Mouse (Mus musculus) heart, embryonic 15.5 days (tissue): ENCODE data around the gene Padi1. TPM values are rescaled to one million over a fixed set of nuclear protein-coding genes. Genes with fewer than 3 reads are reported as not detected.

Experiments
- ATAC-seq: fragments of 200-750 bp; cut with Nextera tagmentation; replicated peaks from 2 replicates; pipeline ENCODE4 v1.8.0; 2017; ENCODE audit warnings: low read depth, moderate TSS enrichment; ENCODE audit not compliant: insufficient number of reproducible peaks, insufficient read depth, low FRiP score
- H3K27ac ChIP-seq: fragments of 300-500 bp; sonication (generic); 2 replicates; pipeline ENCODE4 v1.5.1; 2015; ENCODE audit warnings: mild to moderate bottlenecking, inconsistent platforms
- H3K27me3 ChIP-seq: fragments of 300-500 bp; sonication (generic); 2 replicates; pipeline ENCODE4 v1.6.1; 2015; ENCODE audit warnings: inconsistent platforms
- H3K36me3 ChIP-seq: fragments of 300-500 bp; sonication (generic); 2 replicates; pipeline ENCODE4 v1.6.1; 2015; ENCODE audit warnings: mild to moderate bottlenecking, inconsistent platforms
- H3K4me1 ChIP-seq: fragments of 300-500 bp; sonication (generic); replicated peaks from 2 replicates; pipeline ENCODE4 v1.6.1; 2015; ENCODE audit warnings: inconsistent platforms
- H3K4me2 ChIP-seq: fragments of 300-500 bp; sonication (generic); 2 replicates; pipeline ENCODE4 v1.6.1; 2015; ENCODE audit warnings: inconsistent platforms, mild to moderate bottlenecking, moderate library complexity
- H3K4me3 ChIP-seq: fragments of 300-500 bp; sonication (generic); 2 replicates; pipeline ENCODE4 v1.5.1; 2015; ENCODE audit warnings: mild to moderate bottlenecking, inconsistent platforms
- H3K9ac ChIP-seq: fragments of 300-500 bp; sonication (generic); 2 replicates; pipeline ENCODE4 v1.6.1; 2015; ENCODE audit warnings: mild to moderate bottlenecking, inconsistent platforms
- H3K9me3 ChIP-seq: fragments of 300-500 bp; sonication (generic); replicated peaks from 2 replicates; pipeline ENCODE4 v1.6.1; 2016; ENCODE audit warnings: inconsistent platforms
- WGBS: fragments of 180-500 bp; shearing (Covaris S2); methylation state at CpG from one replicate; pipeline ENCODE4 v1.1.7; 2015; ENCODE audit warnings: mixed read lengths; 5-methylcytosine and 5-hydroxymethylcytosine counted together
- polyA plus RNA-seq: library from polyadenylated mRNA; unstranded; fragments of >200 nt; fragmentation: Nextera tagmentation; extraction: Ambion mirVana; gene quantifications from 2 replicates; pipeline ENCODE4 v1.2.1, GENCODE M21; 2015

Padi1 gene
- polyA plus RNA-seq, 1 experiment from 2014 or later, result 0.05 TPM

DNA sequence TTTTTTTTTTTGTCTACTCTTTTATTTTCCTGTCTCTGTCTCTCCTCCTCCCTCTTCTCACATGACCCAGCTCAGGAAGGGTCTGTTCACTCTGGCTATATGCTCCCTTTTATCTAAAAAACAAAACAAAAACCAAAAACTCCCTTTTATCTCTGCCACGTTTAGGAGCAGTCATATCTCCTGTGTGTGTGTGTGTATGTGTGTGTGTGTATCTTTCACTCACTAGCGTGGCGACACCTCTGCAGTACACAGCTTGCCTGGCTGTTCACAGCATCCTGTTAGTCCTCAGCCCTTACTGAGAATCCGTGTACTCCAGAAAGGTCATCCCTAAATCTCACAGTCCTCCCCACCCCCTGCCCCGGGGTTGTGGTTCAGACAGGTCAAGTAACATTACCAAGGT lies 30.1 kb downstream of the Padi1 start:
- H3K27ac ChIP-seq, result no peak overlapping the region
- no peaks in the 10 kb centered on the region for H3K9me3 ChIP-seq
- H3K4me2 ChIP-seq, result no peak overlapping the region
- WGBS, result 53% methylated on average over 5 of the region's 5 CpGs
- H3K4me3 ChIP-seq, result no peak overlapping the region
- no peak overlapping the region for H3K9ac ChIP-seq
- no peaks in the 10 kb centered on the region for H3K36me3 ChIP-seq
- H3K4me1 ChIP-seq, result peaks cover 54% of the 10 kb centered on the region
- H3K27me3 ChIP-seq, result peaks cover 9% of the 10 kb centered on the region
- no peak for ATAC-seq

DNA sequence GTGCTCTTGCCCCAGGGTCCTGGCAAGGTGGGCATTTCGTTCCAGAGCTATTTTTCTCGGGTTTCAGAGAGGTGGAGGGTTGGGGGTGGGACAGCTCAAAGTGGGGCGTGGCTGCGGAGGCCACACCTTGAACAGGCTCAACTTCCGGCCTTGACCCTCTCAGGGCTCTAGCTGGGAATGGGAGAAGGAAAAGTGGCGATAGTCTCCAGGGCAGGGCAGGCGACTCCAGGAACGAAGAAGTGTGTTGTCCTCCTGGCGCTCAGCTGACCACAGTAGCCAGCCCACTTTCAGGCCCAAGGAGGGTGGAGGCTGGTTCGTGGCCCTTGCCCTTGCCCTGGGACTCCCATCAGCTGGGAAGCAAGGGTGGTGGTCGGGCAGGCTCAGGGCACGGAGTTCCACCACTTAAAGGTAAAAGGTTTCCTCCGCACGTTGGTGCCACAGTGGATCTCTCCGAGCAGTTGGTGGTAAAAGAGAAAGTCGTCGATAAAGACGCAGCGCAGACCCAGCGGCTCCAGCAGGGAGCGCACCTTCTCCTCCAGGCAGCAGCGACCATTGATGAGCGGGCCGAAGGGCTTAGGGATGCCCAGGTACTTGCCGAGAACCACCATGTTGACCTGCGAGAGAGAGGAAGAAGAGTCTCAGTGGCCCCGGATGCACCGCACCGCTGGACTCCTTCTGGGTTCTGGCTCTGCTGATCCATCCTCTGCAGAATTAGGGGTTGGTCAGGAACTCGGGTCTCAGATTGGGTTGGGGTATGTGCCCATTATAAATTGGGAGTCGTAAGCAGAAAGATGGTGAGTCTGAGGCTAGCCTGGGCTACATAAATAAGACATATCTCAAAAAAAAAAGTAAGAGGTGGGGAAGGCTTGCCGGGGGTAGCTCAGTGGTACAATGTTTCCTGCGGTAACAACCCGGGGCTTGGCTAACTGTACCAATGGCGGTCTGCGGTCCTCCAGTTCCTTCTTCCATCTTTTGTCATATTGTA lies 31.0 kb downstream of the Padi1 start:
- no peaks in the 10 kb centered on the region for H3K9me3 ChIP-seq
- no peak overlapping the region for H3K27ac ChIP-seq
- H3K9ac ChIP-seq, result 0 out of 2 replicates have a peak overlapping the region, but pooled peaks have one; percentile 20
- H3K4me2 ChIP-seq, result peak overlapping the region; percentile 63
- H3K4me1 ChIP-seq, result peaks cover 56% of the 10 kb centered on the region
- ATAC-seq, result no peak
- H3K36me3 ChIP-seq, result no peaks in the 10 kb centered on the region
- peak overlapping the region; percentile 43 for H3K4me3 ChIP-seq
- H3K27me3 ChIP-seq, result peaks cover 9% of the 10 kb centered on the region
- 31% methylated on average over 36 of the region's 36 CpGs for WGBS

DNA sequence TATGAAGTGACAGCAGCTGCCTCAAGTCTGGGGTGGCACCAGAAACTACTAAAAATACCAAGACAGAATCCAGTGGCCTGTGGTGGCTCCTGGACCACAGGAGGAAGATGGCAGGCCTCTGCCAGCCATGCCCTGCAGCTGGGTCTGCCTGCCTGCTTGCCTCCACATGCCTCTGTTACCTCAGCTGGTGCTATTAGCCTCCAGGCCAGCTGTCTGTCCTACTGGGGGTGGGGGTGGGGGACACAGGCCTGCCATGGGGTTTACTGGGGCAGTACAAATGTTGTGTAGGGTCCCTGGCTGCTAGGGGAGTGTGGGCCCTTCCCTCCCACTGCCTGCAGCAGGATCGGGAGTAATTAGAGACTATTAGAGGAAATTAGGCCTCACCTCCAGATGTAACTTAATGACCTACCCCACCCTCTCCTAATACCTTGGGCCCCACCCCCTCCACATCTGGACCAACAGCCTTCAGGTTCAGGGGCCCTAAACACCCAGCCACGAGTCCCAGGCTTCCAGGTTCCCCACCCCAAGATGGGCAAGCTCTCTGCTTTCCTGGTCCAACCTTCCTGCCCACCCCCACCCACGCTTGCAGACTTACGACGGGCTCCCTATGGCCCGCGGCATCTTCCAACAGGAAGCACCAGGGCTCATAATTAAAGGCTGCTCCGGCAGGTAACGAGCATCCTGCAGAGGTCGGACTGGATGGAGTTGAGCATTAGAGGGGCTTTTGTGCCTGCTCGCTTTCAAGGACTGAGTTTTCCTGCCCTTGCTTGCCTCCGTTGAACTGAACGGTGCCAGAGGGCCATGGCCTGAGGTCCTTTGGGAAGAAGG lies 32.0 kb downstream of the Padi1 start:
- H3K27me3 ChIP-seq, result peaks cover 9% of the 10 kb centered on the region
- H3K9ac ChIP-seq, result no peak overlapping the region
- no peak overlapping the region for H3K27ac ChIP-seq
- 39% methylated on average over 13 of the region's 13 CpGs for WGBS
- no peaks in the 10 kb centered on the region for H3K36me3 ChIP-seq
- peaks cover 63% of the 10 kb centered on the region for H3K4me1 ChIP-seq
- H3K9me3 ChIP-seq, result no peaks in the 10 kb centered on the region
- no peak for ATAC-seq
- peak overlapping the region; percentile 63 for H3K4me2 ChIP-seq
- H3K4me3 ChIP-seq, result peak overlapping the region; percentile 43

DNA sequence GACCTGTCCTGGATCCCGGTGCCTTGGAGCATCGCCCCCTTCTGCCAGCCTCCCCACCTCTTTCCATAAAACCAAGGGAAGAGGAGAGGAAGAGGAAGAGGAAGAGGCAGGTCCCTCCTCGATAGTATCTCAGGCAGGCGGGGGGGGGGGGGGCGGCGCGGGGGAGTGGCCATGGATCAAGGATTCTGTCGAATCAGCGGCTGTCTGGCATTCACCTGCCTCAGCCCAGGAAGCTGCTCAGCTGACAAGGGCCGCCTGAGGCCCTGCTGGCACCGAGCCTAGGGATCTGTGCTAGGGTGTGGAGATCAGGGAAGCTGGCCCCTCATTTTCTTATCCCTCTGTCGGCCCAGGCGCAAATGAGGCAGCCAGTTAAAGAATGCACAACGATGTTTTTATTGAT lies 33.0 kb downstream of the Padi1 start:
- peaks cover 63% of the 10 kb centered on the region for H3K4me1 ChIP-seq
- H3K9ac ChIP-seq, result no peak overlapping the region
- H3K4me3 ChIP-seq, result no peak overlapping the region

DNA sequence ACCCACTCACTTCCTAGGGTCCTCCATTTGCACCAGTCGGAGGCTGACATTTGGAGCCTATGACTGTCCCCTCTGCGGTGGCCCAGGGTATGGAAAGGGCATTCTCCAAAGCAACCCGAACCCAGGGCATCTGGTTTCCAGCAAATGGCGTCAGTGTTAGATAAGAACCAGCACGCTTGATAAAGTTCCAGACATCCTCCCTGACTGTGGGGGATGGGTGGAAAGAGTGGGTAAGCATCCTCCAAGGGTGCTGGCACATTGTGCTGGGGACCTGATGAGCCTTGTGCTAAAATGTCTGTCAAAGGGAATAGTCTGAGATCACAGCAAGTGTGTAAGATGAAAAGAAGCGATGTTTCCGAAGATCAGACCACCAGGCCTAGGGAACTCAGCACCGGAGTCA lies 33.4 kb downstream of the Padi1 start:
- H3K9ac ChIP-seq, result no peak overlapping the region
- H3K4me1 ChIP-seq, result peaks cover 63% of the 10 kb centered on the region
- H3K4me2 ChIP-seq, result peak overlapping the region; percentile 27
- no peak overlapping the region for H3K27ac ChIP-seq
- H3K27me3 ChIP-seq, result peaks cover 9% of the 10 kb centered on the region
- no peak overlapping the region for H3K4me3 ChIP-seq
- no peaks in the 10 kb centered on the region for H3K36me3 ChIP-seq
- H3K9me3 ChIP-seq, result no peaks in the 10 kb centered on the region
- WGBS, result 22% methylated on average over 8 of the region's 8 CpGs
- peak; percentile 23; the same call in 1 of the 2 replicates for ATAC-seq

More for the DNA sequence above, 33.0 kb downstream of the Padi1 start:
- no peak for ATAC-seq
- no peaks in the 10 kb centered on the region for H3K36me3 ChIP-seq
- H3K27ac ChIP-seq, result no peak overlapping the region
- WGBS, result 7% methylated on average over 9 of the region's 14 CpGs
- H3K27me3 ChIP-seq, result peaks cover 9% of the 10 kb centered on the region
- peak overlapping the region; percentile 27 for H3K4me2 ChIP-seq
- H3K9me3 ChIP-seq, result no peaks in the 10 kb centered on the region

DNA sequence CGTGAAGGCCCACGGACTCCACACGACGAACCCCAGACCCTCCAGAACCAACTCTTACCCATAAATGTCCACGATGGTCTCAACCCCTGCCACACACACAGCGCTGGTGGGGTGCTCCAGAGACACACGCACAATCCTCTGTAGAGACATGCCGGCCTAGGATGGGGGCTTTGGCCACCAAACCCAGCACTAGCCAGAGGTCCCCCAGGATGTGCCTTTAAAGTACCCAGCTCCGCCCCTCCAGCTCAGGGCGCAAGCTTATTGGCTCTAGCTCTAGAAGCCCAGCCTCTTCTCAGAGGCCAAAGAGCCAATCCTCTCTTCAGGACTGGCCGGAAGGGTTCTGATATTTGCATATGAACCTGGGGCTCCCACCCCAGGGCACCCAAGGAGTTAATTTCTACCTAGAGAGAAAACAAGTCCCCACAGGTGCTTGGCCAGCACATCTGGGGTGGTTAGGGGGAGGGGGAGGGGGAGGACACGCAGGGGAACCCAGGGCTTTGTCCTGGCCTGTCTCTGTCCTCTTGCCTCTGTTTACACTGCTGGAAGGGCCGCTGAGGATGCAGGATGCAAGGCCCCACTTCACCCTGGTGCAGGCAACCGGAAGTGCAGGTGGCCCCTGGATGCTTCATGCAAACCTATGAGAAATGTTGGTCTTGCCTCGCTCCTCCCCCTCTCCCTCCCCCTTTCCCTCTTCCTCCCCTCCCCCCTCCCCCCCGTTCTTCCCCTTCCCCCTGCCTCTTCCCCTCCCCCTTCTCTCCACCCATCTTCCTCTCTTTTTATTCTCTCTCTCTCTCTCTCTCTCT lies 34.9 kb downstream of the Padi1 start, which contains the start of gene Padi3:
TSS of gene Padi3 (minus strand) at position 191 of the 803 bp plus-strand sequence.
- WGBS, result 76% methylated on average over 15 of the region's 16 CpGs
- Histone ChIP-seq H3K27ac (no peak within 1 kb of the TSS), H3K4me1 (peaks cover 48% of the 10 kb centered on the region), H3K27me3 (peaks cover 12% of the 10 kb centered on the region), H3K36me3 (no peaks in the 10 kb centered on the region), H3K4me3 (no peak within 1 kb of the TSS), H3K9ac (no peak within 1 kb of the TSS), H3K9me3 (no peaks in the 10 kb centered on the region), H3K4me2 (no peak within 1 kb of the TSS)
- ATAC-seq, result no peak

DNA sequence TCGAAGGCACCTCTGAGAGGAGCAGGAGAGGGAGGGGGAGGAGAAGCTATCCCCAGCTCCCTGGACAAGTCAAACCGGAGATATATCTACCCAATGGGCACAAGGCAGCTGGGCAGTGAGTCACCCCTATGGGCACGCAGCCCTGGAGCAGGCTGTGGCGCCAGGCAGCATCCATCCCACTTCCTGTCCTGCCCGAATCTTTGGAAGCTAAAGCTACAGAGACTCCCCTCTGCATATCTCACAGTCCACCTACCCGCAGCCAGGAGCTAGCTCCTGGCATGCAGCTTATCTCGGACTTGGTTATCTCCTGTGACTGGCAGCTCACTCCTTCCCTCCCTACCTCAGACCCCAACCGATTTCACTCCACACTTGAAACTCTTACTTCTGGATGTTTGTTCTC lies 36.5 kb downstream of the Padi1 start:
- peak; percentile 28; the same call in 1 of the 2 replicates for ATAC-seq
- H3K9ac ChIP-seq, result no peak overlapping the region
- H3K4me2 ChIP-seq, result no peak overlapping the region
- 23% methylated on average over 8 of the region's 8 CpGs for WGBS
- peaks cover 43% of the 10 kb centered on the region for H3K4me1 ChIP-seq
- H3K4me3 ChIP-seq, result no peak overlapping the region
- H3K9me3 ChIP-seq, result no peaks in the 10 kb centered on the region
- H3K27ac ChIP-seq, result no peak overlapping the region
- H3K36me3 ChIP-seq, result no peaks in the 10 kb centered on the region
- peaks cover 12% of the 10 kb centered on the region for H3K27me3 ChIP-seq

DNA sequence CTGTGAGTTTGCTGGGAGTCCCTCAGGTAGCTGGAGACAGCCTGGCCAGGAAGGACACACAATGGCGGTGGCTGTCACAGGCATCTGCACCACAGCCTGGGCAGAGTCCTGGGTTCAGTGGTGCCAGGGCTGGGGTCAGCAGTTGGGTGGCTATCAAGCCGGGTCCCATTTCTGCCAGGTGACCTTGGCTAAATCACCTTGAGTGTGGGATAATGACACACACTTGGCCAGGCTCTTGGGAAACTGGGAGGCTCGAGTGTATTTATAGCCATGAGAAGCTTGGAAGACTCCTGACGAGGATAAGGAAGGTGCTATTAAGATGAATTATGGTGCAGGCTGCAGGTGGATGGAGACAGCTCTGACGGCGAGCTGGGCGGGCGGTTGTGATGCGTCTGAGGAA lies 41.0 kb downstream of the Padi1 start:
- Histone ChIP-seq H3K27me3 (0 out of 2 replicates have a peak, but pooled peaks cover 3% of the 10 kb centered on the region), H3K4me2 (no peak overlapping the region), H3K4me1 (peaks cover 13% of the 10 kb centered on the region), H3K9me3 (no peaks in the 10 kb centered on the region), H3K36me3 (no peaks in the 10 kb centered on the region), H3K9ac (no peak overlapping the region), H3K27ac (no peak overlapping the region), H3K4me3 (no peak overlapping the region)
- 61% methylated on average over 9 of the region's 9 CpGs for WGBS
- no peak for ATAC-seq

DNA sequence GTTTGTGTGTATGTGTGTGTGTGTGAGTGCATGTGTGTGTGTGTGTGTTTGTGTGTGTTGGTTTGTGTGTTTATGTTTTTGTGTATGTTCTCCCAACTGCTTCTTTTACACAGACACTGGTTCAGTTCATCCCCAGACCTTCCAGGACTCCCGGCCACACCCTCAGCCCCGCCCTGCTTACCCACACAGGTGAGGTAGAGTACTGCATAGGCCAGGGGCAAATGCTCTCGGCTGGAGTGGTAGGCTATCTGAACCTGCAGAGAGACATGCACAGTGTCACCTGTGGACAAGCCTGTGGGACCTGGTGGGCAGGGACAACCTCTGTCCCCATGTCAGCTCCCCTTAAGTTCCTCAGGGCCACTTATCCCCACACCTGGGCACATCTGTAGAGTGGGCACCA lies 44.2 kb downstream of the Padi1 start:
- H3K4me1 ChIP-seq, result peaks cover 6% of the 10 kb centered on the region; the same call in 1 of the 2 replicates
- H3K4me2 ChIP-seq, result no peak overlapping the region

DNA sequence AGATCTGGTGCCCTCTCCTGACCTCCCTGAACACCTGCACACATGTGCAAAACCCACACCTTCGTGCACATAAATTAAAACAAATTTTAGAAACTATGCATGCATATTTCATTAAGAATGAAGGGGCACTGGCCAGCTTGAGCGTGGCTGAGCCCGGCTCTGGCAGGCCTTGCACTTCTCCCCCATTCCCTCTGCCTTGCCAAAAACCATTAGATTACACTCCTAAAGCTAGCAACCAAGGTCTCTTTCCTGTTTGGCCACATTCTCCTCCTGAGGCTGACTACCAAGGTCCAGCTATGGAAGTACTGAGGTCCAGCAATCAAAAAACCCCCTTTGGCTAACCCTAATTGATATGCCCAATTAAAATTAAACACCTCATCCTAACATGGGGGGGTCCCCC lies 48.8 kb downstream of the Padi1 start:
- H3K9me3 ChIP-seq, result no peaks in the 10 kb centered on the region
- no peaks in the 10 kb centered on the region for H3K27me3 ChIP-seq
- no peaks in the 10 kb centered on the region for H3K36me3 ChIP-seq
- no peak overlapping the region for H3K4me3 ChIP-seq
- ATAC-seq, result no peak
- 68% methylated on average over 3 of the region's 3 CpGs for WGBS
- H3K4me1 ChIP-seq, result no peaks in the 10 kb centered on the region
- no peak overlapping the region for H3K9ac ChIP-seq
- H3K27ac ChIP-seq, result no peak overlapping the region
- H3K4me2 ChIP-seq, result no peak overlapping the region

More for the DNA sequence above, 44.2 kb downstream of the Padi1 start:
- no peak overlapping the region for H3K9ac ChIP-seq
- ATAC-seq, result no peak
- 0 out of 2 replicates have a peak, but pooled peaks cover 3% of the 10 kb centered on the region for H3K27me3 ChIP-seq
- H3K9me3 ChIP-seq, result no peaks in the 10 kb centered on the region
- no peak overlapping the region for H3K27ac ChIP-seq
- no peaks in the 10 kb centered on the region for H3K36me3 ChIP-seq
- WGBS, result 71% methylated on average over 3 of the region's 3 CpGs
- no peak overlapping the region for H3K4me3 ChIP-seq
